Mouse (Mus musculus) heart, adult 2 months (tissue): ENCODE measurements around the gene Iqsec1. TPM values are rescaled to one million over a fixed set of nuclear protein-coding genes. Genes with fewer than 3 reads are reported as not detected.
"Not testable (repeated sequence)": the region's sequence is repeated elsewhere in the genome, so short reads cannot be mapped to it uniquely, and the experiment has no call there.

Source experiments
- DNase-seq, 2 experiments: peaks; one replicate each; pipeline ENCODE4 v3.0.0; 2021
- H3K27ac ChIP-seq: fragments of 200-600 bp; 2 replicates; pipeline ENCODE4 v1.8.1; 2022
- H3K27me3 ChIP-seq: fragments of 200-500 bp; 2 replicates; pipeline ENCODE4 v1.6.1; 2012; ENCODE audit warnings: mild to moderate bottlenecking, low read length, inconsistent platforms, mixed read lengths; ENCODE audit not compliant: control insufficient read depth, insufficient read depth
- H3K36me3 ChIP-seq: fragments of 200-500 bp; 2 replicates; pipeline ENCODE4 v1.6.1; 2012; ENCODE audit warnings: low read length, inconsistent platforms; ENCODE audit not compliant: control insufficient read depth, insufficient read depth
- H3K4me1 ChIP-seq: fragments of 200-500 bp; 2 replicates; pipeline ENCODE4 v1.6.1; 2011; ENCODE audit warnings: low read length; ENCODE audit not compliant: control insufficient read depth, insufficient read depth
- H3K4me3 ChIP-seq: fragments of 200-600 bp; 2 replicates; pipeline ENCODE4 v1.8.1; 2022
- H3K79me2 ChIP-seq: fragments of 200-500 bp; replicated peaks from 2 replicates; pipeline ENCODE4 v1.6.1; 2012; ENCODE audit warnings: mild to moderate bottlenecking, inconsistent platforms, low read length, moderate library complexity, mixed read lengths; ENCODE audit not compliant: control insufficient read depth, insufficient read depth
- H3K9ac ChIP-seq: fragments of 200-500 bp; 2 replicates; pipeline ENCODE4 v1.6.1; 2012; ENCODE audit warnings: low read depth, mild to moderate bottlenecking, control low read depth, inconsistent platforms, low read length, mixed read lengths
- CTCF ChIP-seq: fragments of 200-600 bp; IDR thresholded peaks from 2 replicates; pipeline ENCODE4 v1.8.1; 2022; ENCODE audit warnings: antibody characterized with exemption, mild to moderate bottlenecking, moderate library complexity
- EP300 ChIP-seq: fragments of 200-500 bp; IDR thresholded peaks from 2 replicates; pipeline ENCODE4 v1.6.1; 2011; ENCODE audit warnings: low read depth, low read length, control low read depth; ENCODE audit not compliant: insufficient read depth
- POLR2A ChIP-seq: fragments of 200-500 bp; IDR thresholded peaks from 2 replicates; pipeline ENCODE4 v1.6.1; 2011; ENCODE audit warnings: mild to moderate bottlenecking, low read depth, low read length, control low read depth; ENCODE audit not compliant: insufficient read depth
- WGBS: fragments of 180-500 bp; shearing (Covaris S2); methylation state at CpG from one replicate; pipeline ENCODE4 v1.1.7; 2018; 5-methylcytosine and 5-hydroxymethylcytosine counted together
- intact Hi-C: fragments of 180-260 bp; cut with DNase I; formaldehyde crosslinking; loops from one replicate; pipeline ENCODE4 v1.15.1; 2025
- polyA plus RNA-seq: library from polyadenylated mRNA; depleted of rRNA; stranded (reverse); fragments of >200 nt; gene quantifications from 2 replicates; pipeline ENCODE4 v1.2.3, GENCODE M21; 2012
- total RNA-seq, 2 experiments: library from RNA; stranded (reverse); gene quantifications; 2 replicates each; pipeline ENCODE4 v1.2.3; 2021

Iqsec1 gene
- total and polyA plus RNA-seq, 3 experiments: 100 to 147 (median 146) TPM

- no peak for TF ChIP-seq CTCF
- no peak for TF ChIP-seq POLR2A
- no peak for TF ChIP-seq EP300
- H3K4me3 ChIP-seq: no peak overlapping the region
- intact Hi-C loops: no loop called here
- no peaks in the 10 kb centered on the region for H3K27me3 ChIP-seq
- 99% methylated on average over 3 of the region's 5 CpGs for WGBS
- no peaks in the 10 kb centered on the region for H3K79me2 ChIP-seq
- DNase-seq: no peak
- peaks cover 1% of the 10 kb centered on the region for H3K4me1 ChIP-seq
- H3K36me3 ChIP-seq: no peaks in the 10 kb centered on the region
- H3K27ac ChIP-seq: no peak overlapping the region
- H3K9ac ChIP-seq: no peak overlapping the region
Measured at GRCm38 (mm10) chr6:90662148-90662547, 326.3 kb downstream of the Iqsec1 start.

- H3K27me3 ChIP-seq: no peaks in the 10 kb centered on the region
- WGBS: 85% methylated on average over 11 of the region's 11 CpGs
Measured at GRCm38 (mm10) chr6:90661029-90661399, 327.5 kb downstream of the Iqsec1 start.

GRCm38 (mm10) chr6:90660398-90661028 is 328.0 kb downstream of the Iqsec1 start:
- no peak for TF ChIP-seq EP300
- intact Hi-C loops: no loop called here
- H3K9ac ChIP-seq: no peak overlapping the region

More at GRCm38 (mm10) chr6:90661029-90661399, 327.5 kb downstream of the Iqsec1 start:
- Histone ChIP-seq H3K9ac (no peak overlapping the region), H3K27ac (no peak overlapping the region), H3K4me1 (peaks cover 1% of the 10 kb centered on the region), H3K4me3 (no peak overlapping the region), H3K36me3 (no peaks in the 10 kb centered on the region), H3K79me2 (no peaks in the 10 kb centered on the region)
- TF ChIP-seq CTCF: no peak
- TF ChIP-seq EP300: no peak
- TF ChIP-seq POLR2A: no peak
- intact Hi-C loops: no loop called here
- no peak for DNase-seq

GRCm38 (mm10) chr6:90659913-90660312 is 328.6 kb downstream of the Iqsec1 start:
- no peak overlapping the region for H3K9ac ChIP-seq
- H3K4me1 ChIP-seq: peaks cover 1% of the 10 kb centered on the region
- H3K27me3 ChIP-seq: no peaks in the 10 kb centered on the region
- WGBS: 46% methylated on average over 2 of the region's 2 CpGs
- no peak for DNase-seq
- H3K27ac ChIP-seq: no peak overlapping the region
- H3K79me2 ChIP-seq: no peaks in the 10 kb centered on the region
- intact Hi-C loops: loop anchor here (5.0 kb wide), 1 partner anchor 152 kb away; no protein-coding TSS in a partner anchor
- no peaks in the 10 kb centered on the region for H3K36me3 ChIP-seq
- H3K4me3 ChIP-seq: no peak overlapping the region
- TF ChIP-seq CTCF (no peak), EP300 (no peak), POLR2A (no peak)

More at GRCm38 (mm10) chr6:90660398-90661028, 328.0 kb downstream of the Iqsec1 start:
- H3K27me3 ChIP-seq: no peaks in the 10 kb centered on the region
- no peak overlapping the region for H3K27ac ChIP-seq
- H3K4me1 ChIP-seq: peaks cover 1% of the 10 kb centered on the region
- no peaks in the 10 kb centered on the region for H3K36me3 ChIP-seq
- 83% methylated on average over 20 of the region's 20 CpGs for WGBS
- DNase-seq: no peak
- no peak overlapping the region for H3K4me3 ChIP-seq
- H3K79me2 ChIP-seq: no peaks in the 10 kb centered on the region

- H3K9ac ChIP-seq, H3K27ac ChIP-seq, H3K36me3 ChIP-seq, H3K4me1 ChIP-seq, DNase-seq, H3K27me3 ChIP-seq, H3K4me3 ChIP-seq, H3K79me2 ChIP-seq: not testable (repeated sequence)
- intact Hi-C loops: loop anchor here (5.0 kb wide), 1 partner anchor 156 kb away; no protein-coding TSS in a partner anchor
- WGBS: 71% methylated on average over 2 of the region's 2 CpGs
- peak; percentile 67 for TF ChIP-seq CTCF
Measured at GRCm38 (mm10) chr6:90656344-90656850, 332.1 kb downstream of the Iqsec1 start.

- TF ChIP-seq EP300 (0 out of 2 replicates have a peak, but pooled peaks have one; percentile 49), CTCF (no peak; the same call in 1 of the 2 replicates)
- H3K36me3 ChIP-seq: no peaks in the 10 kb centered on the region
- intact Hi-C loops: loop anchor here (1.0 to 5.0 kb wide), 3 partner anchors 46 to 75 kb away; no protein-coding TSS in a partner anchor
- no peaks in the 10 kb centered on the region for H3K79me2 ChIP-seq
- no peak overlapping the region for H3K4me3 ChIP-seq
- no peak overlapping the region for H3K9ac ChIP-seq
- H3K27ac ChIP-seq: no peak overlapping the region
- DNase-seq: peak; percentile 59 to 67
- no peaks in the 10 kb centered on the region; the same call in 1 of the 2 replicates for H3K4me1 ChIP-seq
- H3K27me3 ChIP-seq: no peaks in the 10 kb centered on the region
- WGBS: 36% methylated on average over 2 of the region's 2 CpGs
Measured at GRCm38 (mm10) chr6:90653736-90654135, 334.7 kb downstream of the Iqsec1 start.
